Mouse (Mus musculus) right cerebral cortex, postnatal 14 days (tissue): ENCODE results near the gene Fndc3b.

Experiments
- DNase-seq: peaks from one replicate; pipeline ENCODE4 v3.0.0; 2022

Fndc3b gene

DNA sequence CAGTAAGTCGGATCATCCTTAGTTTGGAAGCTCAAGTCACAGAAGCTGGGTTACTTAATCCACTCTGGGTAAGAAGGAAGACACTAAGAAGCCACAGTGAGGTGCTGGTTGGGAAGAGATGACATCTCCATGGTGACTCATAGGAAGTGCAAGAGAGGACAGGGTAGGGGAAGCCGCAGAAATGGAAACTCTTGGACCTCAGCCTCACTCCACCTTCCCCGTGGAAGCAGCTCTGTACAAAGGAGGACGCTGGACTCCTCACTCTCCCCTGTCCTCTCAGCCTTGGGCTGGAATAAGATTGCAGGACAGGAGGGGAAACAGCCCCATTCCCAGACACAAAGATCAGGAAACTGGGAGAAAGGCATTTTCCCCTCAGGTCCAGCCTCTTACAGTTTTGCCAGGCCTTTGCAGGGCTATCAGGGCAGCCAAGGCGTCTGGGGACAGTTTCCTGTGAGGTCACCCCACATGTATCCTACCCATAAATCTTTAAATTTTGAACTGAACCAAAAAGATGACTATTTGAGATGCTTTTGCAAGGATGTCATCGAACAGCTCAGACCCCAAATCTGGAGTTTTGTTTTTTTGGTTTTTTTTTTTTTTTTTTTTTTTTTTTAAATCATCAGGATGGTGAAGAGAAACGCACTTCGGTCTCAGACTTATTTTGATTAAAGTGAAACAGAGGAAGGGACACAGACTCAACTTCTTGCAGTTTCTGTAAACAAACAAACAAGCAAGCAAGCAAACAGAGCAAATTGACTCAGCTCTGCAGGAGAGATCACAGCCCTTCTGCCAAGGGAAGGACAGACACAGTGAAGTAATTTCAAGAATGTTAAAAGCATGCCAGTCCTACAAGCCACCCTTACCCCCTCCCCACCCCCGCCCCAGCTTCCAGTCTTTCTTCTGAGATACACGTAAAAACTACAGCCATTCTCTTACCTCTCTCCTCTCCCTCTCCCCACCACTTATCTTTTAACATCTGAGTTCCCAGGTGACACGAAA lies 126.2 kb downstream of the Fndc3b start:
- DNase-seq, result no peak

DNA sequence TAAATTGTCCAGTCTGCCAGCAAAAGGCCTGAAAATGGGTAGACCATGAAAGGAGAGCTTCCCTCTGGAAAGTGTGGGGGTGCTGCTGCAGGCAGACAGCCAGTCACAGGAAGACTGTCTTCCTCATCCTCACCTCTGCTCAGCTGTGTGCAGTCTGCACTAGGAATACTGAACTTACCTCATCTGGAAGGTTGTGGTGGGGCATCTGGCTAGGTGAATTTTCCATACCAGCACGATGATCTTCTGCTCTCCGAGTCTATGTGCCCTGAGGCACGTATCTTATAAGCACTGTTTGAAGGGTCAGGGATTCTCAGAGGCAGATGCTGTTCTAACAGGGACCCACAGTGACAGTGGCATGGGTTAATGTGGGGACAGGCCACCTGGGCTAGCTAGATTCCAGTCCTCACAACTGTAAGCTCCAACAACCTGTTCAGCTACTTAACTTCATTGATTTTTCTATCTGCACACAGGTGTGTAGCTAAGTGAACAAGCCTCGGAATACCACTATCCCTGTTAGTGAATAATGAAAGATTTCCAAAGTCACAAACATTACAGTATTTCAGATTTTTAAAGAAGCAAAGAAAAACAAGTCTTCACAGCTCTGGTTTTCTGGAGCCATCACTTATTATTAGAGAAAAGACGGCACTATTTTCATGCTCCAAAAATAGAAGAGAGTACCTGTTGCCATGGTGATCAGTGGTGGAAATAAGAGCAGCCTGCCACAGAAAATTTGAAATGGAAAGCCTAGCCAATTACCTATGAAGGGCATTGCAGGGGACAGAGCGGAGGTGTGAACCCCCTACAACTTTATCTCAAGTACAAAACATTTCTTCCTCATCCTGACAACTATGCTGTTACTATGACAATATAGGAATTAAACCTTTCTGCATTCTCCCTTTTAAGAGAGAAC lies 128.9 kb downstream of the Fndc3b start:
- no peak for DNase-seq

DNA sequence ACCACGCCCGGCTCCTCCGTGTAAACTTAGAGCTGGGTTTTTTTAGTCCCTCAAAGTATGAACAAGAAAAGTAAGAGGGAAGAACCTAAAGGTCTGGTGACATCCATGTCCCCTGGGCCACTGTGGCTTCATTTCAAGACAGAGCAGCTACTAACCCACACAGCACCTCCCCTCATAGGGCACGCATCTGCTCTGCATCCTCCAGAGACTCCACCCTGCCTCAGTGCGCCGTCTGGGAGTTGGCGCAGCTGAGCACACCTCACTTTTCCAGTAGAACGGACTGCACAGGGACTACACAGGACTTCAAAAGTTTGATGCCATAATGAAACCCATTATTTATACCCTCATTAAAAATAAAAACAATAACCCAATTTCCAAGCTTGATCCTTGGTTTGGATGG lies 130.2 kb downstream of the Fndc3b start:
- DNase-seq, result no peak

DNA sequence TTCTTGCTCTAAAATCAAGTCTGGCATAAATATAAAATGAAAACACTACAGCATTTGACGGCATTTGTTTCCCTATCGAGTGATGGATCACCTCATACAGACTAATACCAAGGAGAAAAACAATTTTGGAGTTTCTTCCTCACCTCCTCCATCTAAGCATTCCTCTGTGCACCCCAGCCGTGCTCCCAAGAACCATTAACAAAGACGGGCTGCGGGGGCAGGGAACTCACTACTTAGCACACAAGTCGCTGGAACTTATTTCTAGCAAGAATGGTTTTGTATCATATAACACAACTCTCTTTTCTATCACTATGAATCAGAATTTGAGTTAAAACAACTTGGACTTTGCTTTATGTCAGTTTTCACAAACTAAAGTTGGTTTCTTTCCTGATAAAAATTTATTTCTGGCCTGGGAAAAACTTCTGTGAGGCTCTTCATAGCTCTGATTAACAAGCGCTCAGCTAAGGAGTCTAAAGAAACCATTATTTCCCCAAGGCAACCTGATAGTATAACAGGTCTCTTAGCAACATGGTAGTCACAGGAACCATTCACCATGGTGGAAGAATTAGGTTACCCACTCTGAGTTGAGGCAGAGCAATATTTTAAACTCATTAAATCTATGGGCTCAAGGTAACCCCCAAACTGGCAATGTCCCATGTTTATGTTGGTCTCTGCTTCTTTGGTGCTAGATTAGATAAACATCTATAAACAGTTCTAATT lies 131.1 kb downstream of the Fndc3b start:
- DNase-seq, result no peak

DNA sequence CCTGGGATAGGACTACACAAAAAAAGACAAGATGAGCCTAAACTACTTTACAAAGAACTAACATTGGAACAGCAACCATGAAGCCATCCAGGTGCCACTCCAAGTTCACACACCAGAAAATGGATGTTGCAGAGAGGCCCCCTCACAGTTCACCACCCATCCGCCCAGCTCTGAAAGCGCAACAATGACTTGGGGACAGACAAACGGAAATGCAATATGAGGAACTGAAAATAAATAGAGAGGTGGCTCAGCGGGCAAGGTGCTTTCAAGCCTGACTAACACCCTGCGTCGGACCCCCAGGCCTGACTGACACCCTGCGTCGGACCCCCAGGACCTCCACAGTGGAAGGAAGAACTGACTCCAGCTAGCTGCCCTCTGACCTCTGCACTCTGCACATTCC lies 131.9 kb downstream of the Fndc3b start:
- no peak for DNase-seq

DNA sequence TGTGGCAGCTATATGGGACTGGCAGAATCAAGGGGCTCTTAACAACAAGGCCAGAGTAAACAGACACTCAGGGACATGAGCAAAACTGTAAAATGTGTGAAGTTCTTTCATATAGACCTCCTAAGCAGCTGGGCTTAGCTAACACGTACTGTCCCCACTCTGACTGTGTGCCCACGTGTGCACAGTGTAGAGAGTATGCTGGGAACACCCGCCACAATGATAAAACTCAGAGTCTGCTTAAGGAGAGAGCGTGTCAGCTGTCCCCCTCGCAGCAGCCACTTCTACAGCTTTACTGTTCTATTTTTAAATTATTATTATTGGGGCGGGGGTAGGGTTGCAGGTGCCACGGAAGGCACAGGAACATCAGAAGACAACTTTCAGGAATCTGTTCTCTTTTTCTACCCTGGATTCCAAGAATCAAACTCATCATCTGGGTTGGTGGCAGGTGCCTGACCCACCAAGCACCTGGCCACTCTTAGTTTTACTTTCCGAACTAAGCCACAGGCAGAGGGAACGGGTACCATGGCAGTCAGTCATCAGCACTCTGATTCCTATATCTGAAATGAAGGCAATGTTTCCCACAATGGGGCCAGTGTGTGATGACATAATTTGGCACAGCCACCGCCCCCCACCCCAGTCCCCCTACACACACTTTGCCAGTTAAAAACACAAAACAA lies 133.6 kb downstream of the Fndc3b start:
- no peak for DNase-seq

DNA sequence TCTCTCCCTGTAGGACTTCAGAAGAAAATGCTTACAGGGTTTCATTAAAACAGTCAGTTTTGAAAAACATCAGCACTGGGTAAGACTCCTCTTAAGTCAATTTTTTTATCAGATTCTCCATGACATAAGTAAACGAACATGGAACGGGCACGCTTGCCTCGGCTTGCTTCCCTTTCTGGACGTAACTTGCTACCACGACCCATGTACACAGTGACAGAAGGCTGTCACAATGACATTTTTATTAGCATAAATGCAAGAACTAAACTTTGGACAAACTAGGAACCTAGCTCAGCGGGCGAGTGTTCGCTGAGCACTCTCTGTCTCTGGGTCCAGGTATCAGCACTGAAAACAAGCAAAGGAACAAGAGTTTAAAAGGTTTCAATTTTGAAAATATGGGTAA lies 136.9 kb downstream of the Fndc3b start:
- no peak for DNase-seq

DNA sequence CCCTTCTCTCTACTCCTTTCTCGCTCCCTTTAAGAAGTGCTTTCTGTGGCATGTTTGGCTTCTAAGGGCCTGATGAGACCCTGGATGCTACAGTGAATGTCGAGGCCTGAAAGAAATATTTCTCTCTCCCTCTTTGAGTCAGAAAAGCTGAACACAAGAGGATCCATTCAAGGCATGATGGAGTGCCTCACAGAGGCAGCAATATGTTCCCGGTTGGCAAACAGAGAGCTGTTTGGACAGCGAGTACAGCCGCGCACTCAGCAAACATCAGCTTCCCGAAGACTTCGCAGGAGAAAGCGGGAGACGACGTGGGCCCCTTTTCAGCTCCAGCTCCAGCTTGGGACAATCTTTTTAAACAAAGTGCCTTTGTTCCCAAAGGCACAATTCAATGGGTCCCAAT lies 137.6 kb downstream of the Fndc3b start:
- no peak for DNase-seq

DNA sequence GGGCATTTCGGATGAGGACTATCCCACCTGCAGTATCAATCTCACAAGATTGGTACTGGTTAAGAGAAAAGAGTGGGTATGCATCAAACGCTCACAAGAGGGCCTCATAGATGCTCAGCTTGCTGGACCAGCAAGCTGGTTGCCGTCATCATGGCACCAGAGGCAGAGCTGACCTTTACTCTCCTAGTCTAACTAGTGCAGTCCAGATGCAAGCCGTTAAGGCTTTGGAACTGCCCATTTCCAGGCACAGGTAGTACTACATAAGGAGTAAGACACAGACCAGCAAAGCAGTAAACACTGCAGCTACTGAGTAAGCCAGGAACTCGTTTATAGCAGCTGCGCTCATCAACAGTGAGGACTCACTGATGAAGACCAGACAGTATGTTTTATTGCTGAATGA lies 138.8 kb downstream of the Fndc3b start:
- no peak for DNase-seq

DNA sequence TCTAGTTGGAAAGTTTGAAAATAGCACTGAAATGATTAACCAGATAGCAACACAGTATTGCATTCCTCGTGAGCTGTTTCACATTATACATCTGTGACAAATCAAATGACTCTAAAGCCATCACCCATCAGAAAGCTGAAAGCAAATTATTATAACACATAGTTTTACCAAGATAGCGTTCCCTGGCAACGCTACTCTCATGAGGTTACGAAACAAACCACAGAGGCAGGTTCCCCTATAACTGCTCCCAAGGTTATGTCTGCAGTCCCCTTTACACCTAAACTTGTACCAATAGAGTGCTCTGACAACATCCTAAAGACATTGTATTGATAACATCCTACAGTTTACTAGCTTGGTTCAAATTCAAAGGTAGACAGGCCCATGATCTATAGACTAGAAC lies 145.8 kb downstream of the Fndc3b start:
- DNase-seq, result no peak

DNA sequence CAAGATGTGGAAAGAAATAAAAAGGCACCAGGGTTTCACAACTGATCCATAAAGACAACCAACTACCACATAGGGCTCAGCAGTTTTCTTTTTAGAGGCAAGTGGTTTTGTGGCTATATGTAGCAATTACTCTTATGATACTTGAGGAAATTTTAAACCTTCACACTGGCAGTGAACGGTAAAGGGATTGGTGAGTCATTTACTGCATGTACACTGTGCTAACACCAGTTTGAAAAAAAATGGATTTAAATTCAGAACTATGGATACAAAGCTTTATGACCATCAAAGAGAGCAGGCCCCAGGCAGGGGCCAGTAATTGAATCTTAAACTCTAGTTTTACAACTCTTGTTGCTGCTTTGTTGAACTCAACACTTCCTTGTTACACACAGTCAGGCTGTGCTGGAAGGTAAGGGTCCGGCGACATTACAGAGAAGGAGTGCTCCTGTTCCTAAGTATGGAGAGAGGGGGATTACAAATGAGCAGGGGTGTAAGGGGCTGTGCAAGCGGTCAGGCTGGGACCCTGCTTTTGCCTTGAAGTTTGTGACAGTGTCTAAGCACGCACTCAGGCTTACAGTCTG lies 148.0 kb downstream of the Fndc3b start:
- DNase-seq, result no peak

DNA sequence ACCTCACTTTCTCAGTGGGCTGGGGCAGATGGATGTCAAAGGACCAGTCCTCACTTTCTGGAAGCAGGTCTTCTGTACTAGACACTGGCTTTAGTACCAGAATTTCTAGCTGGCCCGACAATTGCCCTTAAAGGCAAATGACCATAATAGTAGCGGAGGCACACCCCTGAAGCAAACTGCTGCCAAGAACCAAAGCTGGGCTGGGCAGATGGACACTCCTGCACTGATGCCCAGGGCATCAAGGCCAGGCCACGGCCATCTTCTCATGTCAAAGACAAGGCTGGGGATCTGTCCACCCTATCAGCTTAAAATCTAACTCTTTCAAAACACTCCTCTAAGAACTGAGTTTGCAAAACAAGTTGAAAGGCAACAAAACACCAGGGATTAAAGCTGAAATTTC lies 148.6 kb downstream of the Fndc3b start:
- DNase-seq, result no peak

DNA sequence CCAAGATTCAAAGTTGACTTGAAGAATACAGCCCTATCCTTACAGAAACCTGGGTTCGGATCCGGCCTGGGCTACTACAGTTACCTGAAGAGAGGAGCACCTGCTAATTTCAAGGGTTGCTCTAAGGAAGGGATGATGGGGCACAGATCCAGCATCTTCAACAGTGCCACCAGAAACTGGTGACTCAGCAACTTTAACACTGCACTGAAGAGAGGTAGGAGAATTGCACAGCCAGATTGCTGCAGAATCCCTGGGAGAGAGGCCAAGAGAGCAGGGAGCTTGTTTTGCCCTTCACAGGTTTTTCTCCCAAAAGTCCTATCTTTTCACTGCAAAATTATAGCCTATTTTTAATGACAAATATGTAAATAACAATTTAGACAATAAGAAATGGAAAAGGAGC lies 149.2 kb downstream of the Fndc3b start:
- no peak for DNase-seq

DNA sequence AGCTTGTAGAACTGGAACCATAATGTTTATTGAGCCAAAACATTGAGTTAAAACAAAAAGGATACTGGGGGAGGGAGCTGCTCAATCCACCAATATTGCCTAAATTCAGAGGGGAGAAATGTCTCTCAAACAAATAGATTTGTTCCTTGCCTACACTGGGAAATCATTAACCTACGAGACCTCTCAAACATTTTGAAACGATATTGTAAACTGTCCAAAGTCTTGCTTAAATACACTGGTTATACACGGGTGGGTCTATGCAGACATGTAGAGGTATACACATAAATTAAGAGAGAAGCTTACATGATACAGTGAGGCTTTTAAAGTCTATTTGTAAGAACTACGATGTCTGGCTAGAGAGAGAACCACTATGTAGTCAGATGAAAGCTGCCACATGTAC lies 151.8 kb downstream of the Fndc3b start:
- DNase-seq, result no peak

DNA sequence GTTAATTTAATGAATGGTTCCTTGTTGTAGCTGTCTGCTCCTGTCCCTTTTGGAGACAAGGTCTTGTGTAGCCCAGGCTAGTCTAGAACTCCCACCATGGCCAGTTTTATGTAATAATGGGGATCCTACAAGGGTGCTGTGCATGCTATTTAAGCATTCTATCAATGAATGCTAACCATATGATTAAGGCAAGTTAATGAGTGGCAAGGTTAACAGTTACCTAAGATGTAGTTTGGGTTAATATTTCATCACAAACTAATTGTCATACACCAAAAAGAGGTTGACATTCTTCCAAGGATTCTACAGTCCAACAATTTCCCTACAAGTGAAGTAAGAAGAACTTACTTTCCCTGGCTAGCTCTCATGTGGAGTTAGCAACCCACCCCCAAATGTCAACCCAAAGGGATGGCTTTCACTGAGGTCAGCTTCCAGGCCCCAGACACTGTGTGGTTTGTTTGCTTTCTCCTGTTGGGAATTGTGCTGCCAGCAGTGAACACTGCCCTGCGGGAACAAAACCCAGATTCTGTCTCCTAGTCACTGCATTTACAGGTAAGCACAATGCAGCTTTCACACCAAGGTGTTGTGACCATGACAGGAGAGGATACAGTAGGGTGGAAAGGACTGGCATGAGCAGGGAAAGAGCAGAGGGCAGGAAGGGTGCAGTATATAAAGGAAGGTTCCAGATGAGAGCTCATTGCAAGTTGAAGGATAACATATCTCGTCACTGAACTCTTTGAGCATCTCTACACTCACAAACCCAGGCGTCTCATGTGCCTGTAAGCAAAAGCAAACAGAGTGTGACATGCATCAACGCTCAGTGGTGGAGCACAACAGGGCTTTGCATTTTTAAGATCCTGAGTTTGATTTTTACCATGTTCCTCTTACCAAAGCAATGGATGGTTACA lies 153.8 kb downstream of the Fndc3b start:
- no peak for DNase-seq

DNA sequence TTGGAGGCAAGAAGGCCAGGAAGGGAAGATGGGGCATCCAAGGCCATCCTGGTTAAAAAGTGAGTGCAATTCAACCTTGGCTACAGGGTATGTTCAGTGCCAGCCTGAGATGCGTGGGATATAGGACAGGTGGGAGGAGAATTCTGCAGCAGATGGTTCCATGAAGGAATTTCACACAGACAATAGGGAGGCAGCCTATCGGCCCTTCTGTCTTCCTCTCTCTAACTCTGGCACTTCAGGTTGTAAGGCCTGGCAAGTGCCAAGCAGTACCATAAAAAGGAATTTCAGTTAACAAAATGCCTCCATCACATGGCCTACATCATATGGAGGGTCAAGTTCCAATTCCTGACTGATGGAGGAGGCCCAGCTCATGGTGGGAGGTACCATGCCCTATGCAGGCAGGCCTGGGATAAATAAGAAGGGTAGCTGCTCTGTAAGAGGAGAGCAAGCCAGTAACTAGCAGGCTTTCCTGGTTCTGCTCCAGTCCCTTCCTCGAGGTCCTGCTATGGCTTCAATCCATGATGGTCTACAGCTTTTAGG lies 155.6 kb downstream of the Fndc3b start:
- no peak for DNase-seq

DNA sequence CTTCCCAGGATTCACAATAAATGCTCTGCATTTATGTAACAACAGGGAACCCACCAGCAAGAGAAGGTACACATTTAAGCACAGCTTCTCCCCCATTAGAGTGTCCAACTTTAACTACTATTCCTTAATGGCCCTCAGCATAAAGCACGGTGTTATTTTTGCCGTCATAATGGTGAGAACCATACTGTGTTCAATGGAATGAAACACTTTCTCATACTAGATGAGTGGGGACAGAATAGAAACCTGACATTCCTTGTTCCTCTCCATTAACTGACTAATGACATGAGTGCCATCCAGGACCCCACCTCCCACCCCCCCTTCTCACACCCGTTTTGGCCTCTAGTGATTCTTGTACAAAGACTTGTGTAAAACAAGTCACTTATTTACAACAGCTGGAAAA lies 156.8 kb downstream of the Fndc3b start:
- no peak for DNase-seq

DNA sequence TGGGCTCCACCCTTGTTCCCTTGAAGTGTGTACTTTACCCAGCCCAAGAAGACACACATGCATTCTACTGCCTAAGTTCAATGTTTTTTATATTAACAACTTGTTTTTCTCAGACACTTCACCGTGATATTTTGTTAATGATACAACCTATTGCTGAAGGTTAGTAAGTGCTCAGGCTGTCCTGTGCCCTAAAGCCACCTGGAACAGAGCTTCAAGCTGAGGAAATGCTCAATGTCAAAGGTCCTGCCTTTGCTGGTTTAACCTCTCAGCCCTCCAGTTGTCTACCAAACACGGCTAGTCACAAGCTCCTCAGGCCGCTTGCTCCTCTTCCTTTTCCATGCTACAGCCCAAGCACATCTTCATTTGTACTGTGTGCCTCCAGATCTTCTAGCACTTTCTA lies 157.3 kb downstream of the Fndc3b start:
- DNase-seq, result no peak

DNA sequence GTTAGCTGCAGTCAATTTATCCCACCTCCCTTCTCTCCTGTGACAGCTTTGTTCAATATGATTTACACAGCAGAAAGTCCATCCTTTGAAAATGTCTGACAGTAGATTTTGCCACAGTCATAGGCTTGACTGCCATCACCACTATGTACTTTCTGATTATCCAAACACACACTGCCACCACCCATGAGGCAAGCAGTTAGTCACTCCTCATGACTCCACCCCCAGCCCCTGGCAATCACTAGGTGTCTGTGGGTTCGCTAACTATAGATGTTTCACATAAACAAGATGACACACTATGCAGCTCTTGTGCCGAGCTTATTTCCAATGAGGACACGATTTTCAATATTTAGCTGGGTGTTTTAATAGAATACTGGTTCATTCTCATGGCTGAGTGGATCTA lies 160.1 kb downstream of the Fndc3b start:
- DNase-seq, result no peak

DNA sequence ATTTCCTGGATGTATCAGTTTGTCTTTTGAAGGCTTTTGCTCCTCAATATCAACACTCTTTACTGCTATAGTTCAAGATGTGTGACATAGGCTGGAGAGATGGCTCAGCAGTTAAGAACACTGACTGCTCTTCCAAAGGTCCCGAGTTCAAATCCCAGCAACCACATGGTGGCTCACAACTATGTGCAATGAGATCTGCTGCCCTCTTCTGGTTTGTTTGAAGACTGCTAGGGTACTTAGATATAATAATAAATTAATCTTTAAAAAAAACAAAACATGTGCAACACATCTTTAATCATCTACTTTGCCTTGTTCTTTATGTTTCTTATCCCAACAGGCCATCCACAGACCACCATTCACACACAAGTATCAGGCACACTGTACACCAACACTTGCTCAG lies 160.7 kb downstream of the Fndc3b start:
- DNase-seq, result no peak

DNA sequence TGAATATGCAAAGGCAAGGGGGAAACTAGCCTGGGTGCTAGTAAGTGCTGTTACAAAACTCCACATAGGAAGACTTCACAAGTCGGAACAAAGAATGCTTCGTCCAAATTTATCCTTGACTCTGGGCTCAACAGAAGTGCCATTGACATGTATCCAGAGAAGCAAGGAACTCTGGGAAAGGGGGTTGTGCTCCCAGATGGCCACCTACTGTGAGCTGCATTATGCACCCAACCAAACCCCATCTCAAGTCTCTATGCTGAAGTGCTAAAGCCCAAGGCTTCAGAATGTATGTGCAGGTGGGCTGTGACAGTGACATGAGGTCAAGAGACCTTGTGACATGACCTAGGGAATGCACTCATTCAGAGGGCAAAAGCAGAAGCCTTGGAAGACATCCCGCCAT lies 165.5 kb downstream of the Fndc3b start:
- no peak for DNase-seq
